Mouse (Mus musculus) neutrophil, adult 5-6 weeks (primary cell): ENCODE results near the gene Nav3. TPM values are rescaled to one million over a fixed set of nuclear protein-coding genes. Genes with fewer than 3 reads are reported as not detected.

ENCODE experiments used
- ATAC-seq: fragments of 151-379, 151-347 bp; 2 replicates; pipeline ENCODE4 v1.8.0; 2017; ENCODE audit warnings: mild to moderate bottlenecking, moderate TSS enrichment; ENCODE audit not compliant: insufficient number of reproducible peaks, poor library complexity, low FRiP score, severe bottlenecking; ENCODE audit errors: extremely low read depth
- total RNA-seq: library from RNA; stranded (forward); fragments of 200-1000 nt; gene quantifications from 2 replicates; pipeline ENCODE4 v1.2.3, GENCODE M21; 2017

Gene Nav3
- total RNA-seq, 1 experiment from 2014 or later = not detected

DNA sequence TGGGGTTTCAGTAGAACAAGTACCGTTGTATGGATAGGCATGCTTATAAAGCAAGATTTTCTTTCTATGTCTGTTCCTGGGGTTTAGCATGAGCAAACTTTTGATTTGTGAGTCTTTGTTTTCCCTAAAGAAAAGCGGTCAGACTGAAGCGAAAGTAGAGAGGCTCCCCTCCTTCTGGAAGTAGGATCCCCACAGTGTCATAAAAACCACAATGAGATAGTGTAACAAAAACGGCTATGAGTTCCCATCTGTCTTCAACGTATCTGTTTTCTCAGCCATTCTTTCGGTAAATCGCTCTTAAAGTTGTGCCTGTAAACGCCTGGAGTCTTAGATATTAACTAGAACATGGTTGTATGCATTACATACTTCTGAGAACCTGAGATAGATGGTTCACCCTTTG lies 479.7 kb downstream of the Nav3 start:
- ATAC-seq = no peak

GRCm38 (mm10) chr10:109974177-109974576 lies 481.8 kb downstream of the Nav3 start:
- no peak for ATAC-seq

DNA sequence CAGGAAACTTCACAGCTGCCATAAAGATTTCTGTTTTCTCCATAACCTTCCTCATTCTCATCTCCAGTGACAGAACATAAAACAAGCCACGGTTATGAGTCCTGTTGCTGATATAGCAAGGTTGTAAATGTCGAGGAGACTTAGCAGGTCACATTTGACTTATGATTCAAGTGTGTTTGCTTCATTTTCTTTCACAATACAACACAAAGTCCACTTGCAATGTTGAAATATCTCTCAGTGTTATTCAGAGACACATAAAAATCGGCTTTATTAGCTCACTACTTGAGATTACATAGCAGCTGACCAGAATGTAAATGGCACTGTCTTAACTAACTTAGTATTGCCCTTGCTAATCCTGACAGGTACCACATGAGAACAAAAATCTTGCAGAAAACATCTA lies 482.5 kb downstream of the Nav3 start:
- no peak for ATAC-seq

- ATAC-seq = no peak
Measured at GRCm38 (mm10) chr10:109950296-109950695, 505.7 kb downstream of the Nav3 start.

DNA sequence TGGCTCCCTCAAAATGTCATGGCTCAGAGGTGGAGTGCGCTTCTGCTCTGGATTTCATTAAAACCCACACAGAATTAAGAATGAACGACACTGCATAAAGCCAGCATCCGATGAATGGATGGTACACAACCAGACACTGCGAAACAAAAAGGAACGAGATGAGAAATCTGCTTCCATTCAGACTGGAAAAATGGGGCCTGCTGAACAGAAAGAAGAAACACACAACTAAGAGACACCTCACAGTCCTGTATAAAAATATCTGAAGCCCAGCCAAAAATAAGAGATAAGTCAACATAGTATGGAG lies 526.7 kb downstream of the Nav3 start:
- ATAC-seq = no peak

DNA sequence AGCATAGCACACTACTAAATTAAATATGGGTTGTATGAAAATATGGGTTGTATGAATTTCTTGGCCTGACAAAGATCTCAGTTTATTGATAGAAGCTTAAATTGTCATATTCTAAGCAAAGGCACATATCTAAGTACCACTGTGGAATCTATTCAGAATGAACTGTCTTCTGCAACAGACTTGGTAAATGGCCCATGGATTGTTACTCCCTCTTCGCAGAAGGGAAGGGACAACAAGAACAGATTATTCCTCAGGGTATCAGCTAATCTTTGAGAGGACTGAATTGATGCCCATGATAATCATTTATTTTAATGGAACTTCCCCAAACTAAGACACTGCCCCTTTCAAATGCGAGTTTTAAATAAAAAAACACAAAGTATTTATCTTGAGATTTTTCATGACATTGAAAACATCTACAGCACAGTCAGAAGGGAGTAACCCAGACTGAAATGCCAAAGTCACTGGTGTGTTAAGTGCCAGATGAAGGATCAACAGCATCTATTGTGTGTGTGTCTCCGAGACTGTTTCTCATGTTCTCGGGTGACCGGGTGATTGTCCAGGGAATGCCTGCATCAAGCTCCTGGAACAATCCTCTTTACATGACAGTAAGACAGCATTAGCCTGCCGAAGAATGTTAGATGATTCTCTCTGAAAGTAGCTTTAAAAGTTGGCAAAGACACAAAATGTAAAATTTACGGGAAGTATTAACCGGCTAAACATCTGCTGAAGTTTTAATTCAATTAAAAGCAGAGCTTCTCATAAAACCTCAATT lies 527.3 kb downstream of the Nav3 start:
- ATAC-seq = no peak

DNA sequence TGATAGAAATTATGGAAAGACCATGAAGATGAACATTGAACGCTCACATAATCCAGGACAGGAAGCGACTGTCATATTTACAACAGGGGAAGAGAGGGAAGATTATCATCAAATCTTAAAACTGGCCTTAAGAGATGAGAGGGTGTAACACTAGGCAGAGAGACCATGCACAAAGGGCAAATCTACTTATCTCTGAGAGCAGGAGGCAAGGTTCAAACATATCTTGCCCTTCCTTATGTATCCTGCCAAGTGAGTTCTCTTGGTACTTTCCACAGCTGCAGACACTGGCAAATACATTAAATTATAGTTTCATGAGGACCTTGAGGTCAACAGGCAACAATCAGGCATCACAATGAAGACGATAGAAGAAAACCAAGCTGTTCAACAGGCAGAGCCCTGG lies 529.9 kb downstream of the Nav3 start:
- ATAC-seq = no peak

DNA sequence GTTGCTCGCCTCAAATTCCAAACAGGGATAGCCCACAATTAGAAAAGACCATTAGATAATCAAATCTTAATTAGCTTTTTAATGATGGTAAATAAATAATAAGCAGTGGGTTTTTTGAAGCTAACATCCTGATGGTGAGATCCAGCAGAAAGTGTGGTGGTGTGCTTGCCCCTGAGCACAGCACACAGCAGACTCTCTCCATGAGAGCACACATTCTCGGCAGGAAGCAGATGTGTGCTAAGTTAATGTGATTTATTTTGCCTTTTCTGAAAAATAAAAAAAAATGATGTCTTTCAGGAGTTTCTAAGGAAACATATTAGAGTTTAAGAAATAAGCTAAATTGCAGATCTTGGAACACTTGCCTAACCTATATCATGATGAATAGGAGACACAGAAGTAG lies 531.9 kb downstream of the Nav3 start:
- no peak for ATAC-seq

DNA sequence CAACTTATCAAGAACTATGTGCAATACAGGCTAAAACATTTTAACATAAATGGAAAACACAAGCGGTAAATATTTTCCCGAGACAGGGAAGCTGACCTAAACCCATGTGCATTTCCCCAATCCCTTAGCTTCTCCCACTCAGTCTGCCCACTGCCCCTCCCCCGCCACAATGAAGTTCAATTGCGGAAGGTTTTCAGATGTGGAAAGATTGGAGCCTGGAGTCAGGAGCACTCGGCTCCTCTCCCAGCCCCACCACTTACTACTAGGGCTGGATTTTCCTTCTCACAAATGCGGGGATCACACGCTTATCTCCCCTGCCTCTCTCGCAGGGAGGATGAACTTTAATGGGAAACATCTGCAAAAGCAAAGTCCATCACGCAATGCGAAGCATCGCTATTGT lies 534.6 kb downstream of the Nav3 start:
- no peak for ATAC-seq

GRCm38 (mm10) chr10:109920607-109921187 lies 535.3 kb downstream of the Nav3 start:
- no peak for ATAC-seq

GRCm38 (mm10) chr10:109919515-109919914 lies 536.5 kb downstream of the Nav3 start:
- no peak for ATAC-seq

DNA sequence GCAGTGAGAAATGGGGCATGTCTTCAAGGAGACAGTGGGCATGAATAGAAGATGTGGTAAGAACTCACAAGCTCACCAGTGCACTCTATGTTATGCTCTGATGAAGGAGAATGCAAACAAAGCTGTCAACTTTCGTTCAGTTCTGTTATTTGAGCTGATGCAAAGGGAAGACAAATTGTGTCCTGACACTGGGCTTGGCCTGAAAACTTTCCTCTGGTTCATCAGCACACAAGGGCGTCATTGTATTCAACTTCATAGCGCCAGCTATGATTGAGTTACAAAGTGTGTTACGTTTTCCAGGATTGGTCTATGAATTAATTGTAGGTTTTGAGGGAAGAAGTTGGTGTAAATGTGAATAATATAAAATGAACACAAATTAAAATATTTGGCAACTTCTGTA lies 548.8 kb downstream of the Nav3 start:
- ATAC-seq = no peak

GRCm38 (mm10) chr10:109906413-109906785 lies 549.6 kb downstream of the Nav3 start:
- no peak for ATAC-seq

GRCm38 (mm10) chr10:109905649-109906412 lies 550.2 kb downstream of the Nav3 start:
- no peak for ATAC-seq

- ATAC-seq = no peak
Measured at GRCm38 (mm10) chr10:109904841-109905240, 551.2 kb downstream of the Nav3 start.

DNA sequence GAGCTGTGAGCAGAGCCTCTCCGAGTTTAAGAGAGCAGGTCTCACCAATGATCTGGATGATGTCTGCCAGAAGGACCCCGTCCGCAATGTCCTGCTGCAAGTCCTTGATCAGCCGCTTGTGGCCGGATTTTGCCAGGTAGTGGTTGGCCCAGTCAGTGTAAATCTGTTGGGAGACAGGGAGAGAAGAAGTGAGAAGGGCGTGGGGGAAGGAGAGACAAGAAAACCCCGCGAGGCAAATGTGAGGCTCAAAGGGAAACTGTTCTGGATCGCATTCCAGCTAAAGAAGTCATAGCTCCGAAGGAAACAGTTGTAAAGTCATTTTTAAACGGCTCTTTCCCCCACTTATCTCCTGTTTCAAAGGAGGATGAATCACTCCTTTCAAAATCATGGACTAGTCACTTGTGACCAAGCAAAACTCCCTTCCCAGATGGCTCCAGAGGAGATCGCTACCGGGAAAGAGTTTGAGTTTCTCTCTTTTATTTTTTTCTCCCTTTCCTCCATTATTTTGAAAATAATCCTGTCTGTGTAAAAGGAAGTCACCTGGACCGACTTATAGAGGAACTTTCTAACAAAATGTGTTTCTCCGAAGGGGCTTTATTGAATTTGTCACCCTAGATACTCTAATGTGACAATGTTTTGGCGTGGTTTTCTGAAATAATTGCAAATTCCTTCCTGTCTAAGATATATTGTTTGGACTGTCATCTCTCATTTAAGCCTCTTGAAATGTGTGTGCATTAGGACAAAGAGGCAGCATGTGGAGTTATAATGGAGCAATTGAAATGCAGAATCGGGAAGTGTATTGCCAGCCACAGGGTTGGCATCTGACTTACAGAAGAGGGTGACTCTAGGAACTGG lies 552.1 kb downstream of the Nav3 start:
- ATAC-seq = no peak

- ATAC-seq = no peak
Measured at GRCm38 (mm10) chr10:109903241-109903640, 552.8 kb downstream of the Nav3 start.

DNA sequence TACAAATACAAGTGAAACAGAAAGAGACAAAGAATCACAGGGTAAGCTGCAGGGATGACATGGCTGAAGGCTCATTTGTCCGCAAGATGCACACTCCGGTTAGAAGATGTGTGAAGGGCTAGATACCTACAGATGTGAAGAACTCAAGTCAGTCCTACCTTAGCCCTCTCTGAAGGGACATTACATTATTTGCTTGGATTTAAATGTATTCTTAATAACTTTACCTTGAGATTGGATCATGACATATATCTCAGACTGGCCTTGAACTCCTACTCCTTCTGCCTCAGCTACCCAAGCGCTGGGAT lies 566.9 kb downstream of the Nav3 start:
- no peak for ATAC-seq

- no peak for ATAC-seq
Measured at GRCm38 (mm10) chr10:109888355-109889170, 567.4 kb downstream of the Nav3 start.
